Mouse (Mus musculus) liver, embryonic 14.5 days (tissue): ENCODE measurements at regions not wholly inside any gene's neighbourhood (a gene's known extent, or its start where the extent isn't known, plus 50 kb on each side); places are given as distances from the start of the nearest gene placed in this dataset.

ENCODE experiments used
- ATAC-seq: fragments of 200-750 bp; cut with Nextera tagmentation; 2 replicates; pipeline ENCODE4 v1.8.0; 2017; ENCODE audit warnings: moderate number of reproducible peaks, mild to moderate bottlenecking, moderate library complexity; ENCODE audit not compliant: insufficient read depth
- DNase-seq, 3 experiments: peaks; one replicate each; pipeline ENCODE4 v3.0.0-alpha.2; 2012 to 2013; ENCODE audit warnings: low read depth in 3 of 3, low spot score in 3 of 3
- H3K27ac ChIP-seq: fragments of 300-500 bp; sonication (generic); 2 replicates; pipeline ENCODE4 v1.5.1; 2014; ENCODE audit warnings: moderate library complexity, mild to moderate bottlenecking, control low read depth, inconsistent platforms
- H3K27me3 ChIP-seq: fragments of 300-500 bp; sonication (generic); 2 replicates; pipeline ENCODE4 v1.6.1; 2014; ENCODE audit warnings: mild to moderate bottlenecking, low read length, moderate library complexity; ENCODE audit not compliant: control insufficient read depth, insufficient read depth
- H3K36me3 ChIP-seq: fragments of 300-500 bp; sonication (generic); replicated peaks from 2 replicates; pipeline ENCODE4 v1.6.1; 2014; ENCODE audit warnings: low read depth; ENCODE audit not compliant: control insufficient read depth, insufficient read depth
- H3K4me1 ChIP-seq, 2 experiments: fragments of 200-500 bp in 1 of 2; fragments of 300-500 bp in 1 of 2; sonication (generic) in 1 of 2; replicated peaks; 2 replicates each; pipeline ENCODE4 v1.6.1; 2012 to 2014; ENCODE audit warnings: antibody characterized with exemption in 1 of 2, inconsistent platforms in 1 of 2, low read length in 1 of 2; ENCODE audit not compliant: control insufficient read depth in 2 of 2, insufficient read depth in 2 of 2
- H3K4me2 ChIP-seq: fragments of 300-500 bp; sonication (generic); 2 replicates; pipeline ENCODE4 v1.6.1; 2014; ENCODE audit warnings: low read depth, mild to moderate bottlenecking, control low read depth, moderate library complexity
- H3K4me3 ChIP-seq, 2 experiments: fragments of 200-500 bp in 1 of 2; fragments of 300-500 bp in 1 of 2; sonication (generic) in 1 of 2; 2 replicates each; pipeline ENCODE4 v1.5.1; 2012 to 2014; ENCODE audit warnings: low read depth in 2 of 2, low read length in 2 of 2, mild to moderate bottlenecking in 2 of 2, control low read depth in 1 of 2, inconsistent platforms in 1 of 2, moderate library complexity in 1 of 2; ENCODE audit not compliant: insufficient read depth in 1 of 2
- H3K9ac ChIP-seq: fragments of 300-500 bp; sonication (generic); replicated peaks from 2 replicates; pipeline ENCODE4 v1.6.1; 2014; ENCODE audit warnings: mild to moderate bottlenecking, control low read depth, moderate library complexity
- H3K9me3 ChIP-seq: fragments of 300-500 bp; sonication (generic); 2 replicates; pipeline ENCODE4 v1.6.1; 2016; ENCODE audit warnings: low read length, mixed read lengths; ENCODE audit not compliant: control insufficient read depth
- CTCF ChIP-seq: IDR thresholded peaks from 2 replicates; pipeline ENCODE4 v1.5.1; 2016; ENCODE audit warnings: antibody characterized with exemption, low read depth, control low read depth
- EP300 ChIP-seq: IDR thresholded peaks from 2 replicates; pipeline ENCODE4 v1.6.1; 2016; ENCODE audit warnings: antibody characterized with exemption, low read depth
- WGBS: fragments of 180-500 bp; shearing (Covaris S2); extraction: QIAGEN DNeasy Blood & Tissue Kit; methylation state at CpG from one replicate; pipeline ENCODE4 v1.1.7; 2014; ENCODE audit not compliant: insufficient replicate concordance; 5-methylcytosine and 5-hydroxymethylcytosine counted together

DNA sequence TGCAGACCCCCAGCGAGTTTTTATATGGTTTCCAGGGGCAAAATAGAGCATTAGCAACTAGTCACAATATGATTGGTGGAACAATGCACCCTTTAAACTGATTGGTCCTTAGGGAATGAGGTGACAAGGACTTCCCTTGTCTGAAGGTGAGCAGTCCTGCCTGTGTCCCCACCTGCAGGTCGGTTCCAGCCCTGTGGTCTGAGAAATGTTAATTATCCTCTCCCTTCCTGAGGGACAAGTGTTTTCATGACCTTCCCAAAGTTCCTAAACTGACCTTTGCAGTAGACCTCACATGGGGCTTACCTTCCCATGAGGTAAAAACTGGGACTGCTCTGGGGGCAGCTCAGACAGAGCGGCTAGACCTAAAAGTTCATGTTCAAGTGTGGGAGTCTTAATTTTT lies 1073.5 kb downstream of the Agbl1 start:
- TF ChIP-seq EP300 (no peak), CTCF (no peak)
- ATAC-seq (no peak), DNase-seq (no peak)
- WGBS = 56% methylated on average over 3 of the region's 3 CpGs
- Histone ChIP-seq H3K9ac (no peak overlapping the region), H3K4me1 (no peaks in the 10 kb centered on the region), H3K4me2 (no peak overlapping the region), H3K27me3 (no peaks in the 10 kb centered on the region), H3K27ac (no peak overlapping the region), H3K4me3 (no peak overlapping the region), H3K36me3 (no peaks in the 10 kb centered on the region), H3K9me3 (no peaks in the 10 kb centered on the region)

DNA sequence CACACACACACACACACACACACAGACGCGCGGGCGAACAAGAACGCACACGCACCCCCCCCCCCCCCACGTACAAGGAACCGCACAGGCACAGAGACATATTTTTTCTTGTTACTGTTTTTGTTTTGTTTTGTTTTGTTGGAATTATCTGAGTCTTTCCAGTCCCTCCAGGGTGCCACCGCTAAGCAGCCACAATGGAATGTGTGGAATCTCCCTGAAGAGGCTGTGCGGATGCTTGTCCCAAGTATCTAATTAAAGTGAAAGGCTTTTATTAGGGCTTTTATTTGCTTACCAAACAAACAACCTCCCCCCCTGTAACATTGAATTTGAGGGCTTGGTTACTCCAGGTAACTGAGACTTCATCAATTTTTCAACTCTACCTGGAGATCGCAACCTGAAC lies 1074.2 kb downstream of the Agbl1 start:
- ATAC-seq (no peak), DNase-seq (no peak)
- WGBS = 26% methylated on average over 5 of the region's 11 CpGs
- no peak for TF ChIP-seq EP300
- TF ChIP-seq CTCF = no peak
- Histone ChIP-seq H3K9ac (no peak overlapping the region), H3K27ac (no peak overlapping the region), H3K4me2 (no peak overlapping the region), H3K36me3 (no peaks in the 10 kb centered on the region), H3K9me3 (no peaks in the 10 kb centered on the region), H3K4me1 (no peaks in the 10 kb centered on the region), H3K27me3 (no peaks in the 10 kb centered on the region), H3K4me3 (no peak overlapping the region)

DNA sequence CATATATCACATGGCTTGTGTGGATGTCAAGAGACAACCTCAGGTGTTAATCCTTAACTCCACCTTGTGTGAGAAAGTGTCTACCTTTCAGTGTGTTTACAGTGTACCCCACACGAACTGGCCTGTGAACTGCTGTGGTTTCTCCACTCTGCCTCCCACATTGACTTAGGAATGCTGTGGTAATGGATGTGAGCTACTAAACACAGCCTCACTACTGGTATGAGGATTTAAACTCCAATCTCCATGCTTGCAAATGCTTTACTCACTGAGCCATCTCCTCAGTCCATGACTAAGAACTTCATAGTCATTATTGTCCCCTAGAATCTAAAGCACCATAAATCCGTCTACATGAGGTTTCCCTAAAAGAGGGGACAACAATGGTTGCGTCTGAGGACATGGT lies 1075.8 kb downstream of the Agbl1 start:
- no peaks in the 10 kb centered on the region for H3K9me3 ChIP-seq
- no peak overlapping the region for H3K27ac ChIP-seq
- no peaks in the 10 kb centered on the region for H3K4me1 ChIP-seq
- no peak overlapping the region for H3K4me3 ChIP-seq
- TF ChIP-seq EP300 (no peak), CTCF (no peak)
- H3K36me3 ChIP-seq = no peaks in the 10 kb centered on the region
- H3K9ac ChIP-seq = no peak overlapping the region
- H3K4me2 ChIP-seq = no peak overlapping the region
- WGBS = 48% methylated on average over 3 of the region's 3 CpGs
- ATAC-seq = no peak
- DNase-seq = no peak
- H3K27me3 ChIP-seq = no peaks in the 10 kb centered on the region

DNA sequence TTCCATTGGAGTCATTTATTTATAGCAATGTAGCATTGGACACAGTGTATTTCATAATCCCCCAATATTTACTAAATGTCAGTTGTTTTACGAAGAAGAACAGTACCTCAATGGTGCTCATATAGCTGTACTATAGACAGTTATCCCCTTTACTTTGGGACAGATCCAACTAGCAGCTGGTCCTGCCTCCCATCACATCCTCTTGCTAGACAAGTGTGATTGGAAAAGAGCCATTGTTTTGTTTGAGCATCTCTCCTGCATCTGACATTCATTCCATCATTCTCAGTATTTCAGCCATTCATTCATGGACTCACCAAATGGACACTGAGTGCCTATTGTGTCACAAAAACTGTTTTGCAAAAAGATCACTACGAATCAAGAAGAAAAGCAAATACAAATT lies 1082.0 kb downstream of the Agbl1 start:
- H3K27ac ChIP-seq = no peak overlapping the region
- H3K4me1 ChIP-seq = no peaks in the 10 kb centered on the region
- no peak overlapping the region for H3K4me2 ChIP-seq
- ATAC-seq (no peak), DNase-seq (no peak)
- H3K4me3 ChIP-seq = no peak overlapping the region
- no peak overlapping the region for H3K9ac ChIP-seq
- TF ChIP-seq EP300 (no peak), CTCF (no peak)
- WGBS = 48% methylated on average over 2 of the region's 2 CpGs
- no peaks in the 10 kb centered on the region for H3K9me3 ChIP-seq
- no peaks in the 10 kb centered on the region for H3K36me3 ChIP-seq
- no peaks in the 10 kb centered on the region for H3K27me3 ChIP-seq

DNA sequence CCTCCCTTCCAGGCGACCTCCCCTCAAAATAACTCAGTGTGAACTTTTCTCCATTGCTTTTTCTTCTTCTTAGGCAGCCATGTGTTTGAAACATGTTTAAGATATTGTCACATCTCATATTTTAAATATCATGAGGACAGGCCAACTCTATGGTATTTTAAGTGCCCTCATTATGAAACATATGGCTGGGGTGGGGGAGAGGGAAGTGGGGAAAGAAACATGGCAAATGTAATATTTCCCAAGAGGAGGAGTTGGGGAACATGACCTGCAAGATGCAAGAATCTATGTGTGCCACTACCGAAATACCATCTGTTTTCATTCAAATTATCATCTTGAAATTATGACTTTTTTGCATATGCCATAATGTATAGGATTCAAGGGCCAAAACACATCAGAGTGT lies 1095.5 kb downstream of the Agbl1 start:
- Histone ChIP-seq H3K36me3 (no peaks in the 10 kb centered on the region), H3K4me3 (no peak overlapping the region), H3K27me3 (no peaks in the 10 kb centered on the region), H3K9ac (no peak overlapping the region), H3K27ac (no peak overlapping the region), H3K9me3 (no peaks in the 10 kb centered on the region), H3K4me2 (no peak overlapping the region), H3K4me1 (no peaks in the 10 kb centered on the region)
- DNase-seq = no peak
- ATAC-seq = no peak
- TF ChIP-seq EP300 (no peak), CTCF (no peak)
- WGBS = 50% methylated on average over 2 of the region's 2 CpGs
